Mouse (Mus musculus): ENCODE data around the gene Srxn1. TPM values are rescaled to one million over a fixed set of nuclear protein-coding genes. Genes with fewer than 3 reads are reported as not detected.

Srxn1 gene
- polyA plus RNA-seq, 1 experiment from 2014 or later, result 17.9 TPM

Other genes with a start within 250 kb of the Srxn1 start
- 0.06 TPM in 1 of 2 replicates, not detected in the other for gene Angpt4, start 194.3 kb upstream of the Srxn1 start, polyA plus RNA-seq (2015; fragmentation: Nextera tagmentation; extraction: Ambion mirVana)
- 10.9 and 11.2 TPM in 2 replicates for gene Fam110a, start 125.3 kb upstream of the Srxn1 start, polyA plus RNA-seq (2015; fragmentation: Nextera tagmentation; extraction: Ambion mirVana)
- 1.3 and 1.5 TPM in 2 replicates for gene Slc52a3, start 109.0 kb upstream of the Srxn1 start, polyA plus RNA-seq (2015; fragmentation: Nextera tagmentation; extraction: Ambion mirVana)
- not detected in 2 replicates for gene Scrt2, start 24.0 kb upstream of the Srxn1 start, polyA plus RNA-seq (2015; fragmentation: Nextera tagmentation; extraction: Ambion mirVana)
- 0.27 and 0.33 TPM in 2 replicates for gene Tcf15, start 38.0 kb downstream of the Srxn1 start, polyA plus RNA-seq (2015; fragmentation: Nextera tagmentation; extraction: Ambion mirVana)
- 51.5 and 53.3 TPM in 2 replicates for gene Csnk2a1, start 121.3 kb downstream of the Srxn1 start, polyA plus RNA-seq (2015; fragmentation: Nextera tagmentation; extraction: Ambion mirVana)
- 10.9 and 11.4 TPM in 2 replicates for gene Tbc1d20, start 188.3 kb downstream of the Srxn1 start, polyA plus RNA-seq (2015; fragmentation: Nextera tagmentation; extraction: Ambion mirVana)
- 52.2 and 52.4 TPM in 2 replicates for gene Rbck1, start 227.1 kb downstream of the Srxn1 start, polyA plus RNA-seq (2015; fragmentation: Nextera tagmentation; extraction: Ambion mirVana)
- 2.7 and 3.3 TPM in 2 replicates for gene Trib3, start 238.5 kb downstream of the Srxn1 start, polyA plus RNA-seq (2015; fragmentation: Nextera tagmentation; extraction: Ambion mirVana)